Mouse (Mus musculus): Measurements from ENCODE around the gene Pax2. TPM values are rescaled to one million over a fixed set of nuclear protein-coding genes. Genes with fewer than 3 reads are reported as not detected.

Gene Pax2
- polyA plus RNA-seq (2014; fragmentation: Nextera tagmentation; extraction: Ambion mirVana) = 0.08 and 0.14 TPM in 2 replicates

DNA sequence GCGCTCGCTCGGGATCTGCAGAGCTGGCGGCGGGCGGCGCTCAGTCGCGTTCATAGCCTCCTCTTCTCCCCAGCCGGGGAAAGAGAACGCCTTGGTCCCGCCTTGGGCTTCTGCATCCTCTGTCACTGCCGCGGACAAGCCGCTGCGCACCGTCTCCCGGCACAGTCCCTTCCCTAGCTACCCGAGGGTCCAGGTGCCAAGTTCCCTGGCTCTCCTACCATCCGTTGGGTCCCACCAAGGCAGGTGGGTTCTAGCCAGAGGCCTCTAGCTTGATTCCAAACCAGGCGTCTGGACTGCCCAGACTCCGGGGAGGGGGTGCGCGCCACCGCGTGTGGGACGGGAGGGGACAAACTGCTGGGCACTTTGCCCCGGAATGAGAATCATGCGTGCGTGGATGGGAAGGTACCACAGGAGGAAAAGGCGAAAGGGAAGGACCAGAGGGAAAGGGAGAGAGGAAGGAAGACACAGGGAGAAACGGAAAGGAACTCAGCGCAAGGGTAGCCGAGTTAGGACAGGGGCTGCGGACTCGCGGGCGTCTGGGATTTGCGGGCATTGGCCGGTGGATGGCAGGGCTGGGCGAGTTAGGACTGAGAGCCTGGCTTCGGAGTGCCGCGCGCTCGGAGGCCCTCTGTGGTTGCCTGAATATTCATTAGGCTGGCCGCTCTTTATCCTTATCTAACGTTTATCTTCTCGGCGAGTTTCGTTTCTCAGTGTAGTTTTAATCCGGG is at the start of gene Pax2:
Gene Pax2 (plus strand): TSS at position 353 of the 728 bp plus-strand sequence.
- no peak; the same call in 1 of the 2 replicates for ATAC-seq (ENCODE audit: insufficient number of reproducible peaks, low FRiP score, low TSS enrichment, low read depth)
- Histone ChIP-seq H3K4me2 (ENCODE audit: low read depth, severe bottlenecking) (peak within 1 kb of the TSS; percentile 53), H3K36me3 (ENCODE audit: control insufficient read depth, insufficient read depth, low read length) (no peaks in the 10 kb centered on the region), H3K9ac (ENCODE audit: low read length) (0 out of 2 replicates have a peak within 1 kb of the TSS, but pooled peaks have one; percentile 13), H3K27me3 (ENCODE audit: control insufficient read depth, insufficient read depth, low read length) (peaks cover 94% of the 10 kb centered on the region), H3K9me3 (ENCODE audit: control insufficient read depth, low read length) (no peaks in the 10 kb centered on the region), H3K27ac (replicated peaks; ENCODE audit: low read depth, low read length) (no peak within 1 kb of the TSS), H3K4me1 (ENCODE audit: control insufficient read depth, insufficient read depth, low read length) (peaks cover 14% of the 10 kb centered on the region), H3K4me3 (ENCODE audit: low read depth, low read length) (peak within 1 kb of the TSS; percentile 27)
- peak; percentile 61 for DNase-seq (ENCODE audit: low spot score)
- under 1% methylated on average over 50 of the region's 52 CpGs for WGBS

DNA sequence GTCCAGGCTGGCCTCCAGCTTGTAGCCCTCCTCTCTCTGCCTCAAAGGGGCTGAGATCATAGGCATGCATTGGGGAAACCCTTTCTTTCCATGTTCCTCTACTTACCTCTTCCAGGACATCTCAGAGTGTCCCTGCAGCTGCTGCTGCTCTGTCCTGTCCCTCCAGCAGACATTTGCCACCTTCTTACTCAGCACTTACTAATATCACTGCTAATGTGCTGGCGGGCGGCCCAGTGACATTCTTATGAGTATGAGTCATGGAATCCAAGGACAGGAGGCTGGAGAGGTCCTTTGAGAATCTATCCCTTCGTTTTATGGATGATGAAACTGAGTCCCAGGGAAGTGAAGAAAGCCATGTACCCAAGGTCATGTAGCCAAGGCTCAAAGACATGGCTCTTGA is 47.0 kb upstream of the Pax2 start:
- no peak overlapping the region for H3K4me3 ChIP-seq (ENCODE audit: low read depth, low read length)
- DNase-seq (ENCODE audit: low spot score) (no peak), ATAC-seq (ENCODE audit: insufficient number of reproducible peaks, low FRiP score, low TSS enrichment, low read depth) (no peak)
- no peaks in the 10 kb centered on the region for H3K36me3 ChIP-seq (ENCODE audit: control insufficient read depth, insufficient read depth, low read length)
- H3K27ac ChIP-seq (replicated peaks; ENCODE audit: low read depth, low read length) = no peak overlapping the region
- no peaks in the 10 kb centered on the region for H3K9me3 ChIP-seq (ENCODE audit: control insufficient read depth, low read length)
- H3K4me2 ChIP-seq (ENCODE audit: low read depth, severe bottlenecking) = no peak overlapping the region
- 78% methylated on average over 3 of the region's 3 CpGs for whole genome bisulfite sequencing
- no peak overlapping the region for H3K9ac ChIP-seq (ENCODE audit: low read length)
- no peaks in the 10 kb centered on the region for H3K27me3 ChIP-seq (ENCODE audit: control insufficient read depth, insufficient read depth, low read length)
- H3K4me1 ChIP-seq (ENCODE audit: control insufficient read depth, insufficient read depth, low read length) = no peaks in the 10 kb centered on the region

DNA sequence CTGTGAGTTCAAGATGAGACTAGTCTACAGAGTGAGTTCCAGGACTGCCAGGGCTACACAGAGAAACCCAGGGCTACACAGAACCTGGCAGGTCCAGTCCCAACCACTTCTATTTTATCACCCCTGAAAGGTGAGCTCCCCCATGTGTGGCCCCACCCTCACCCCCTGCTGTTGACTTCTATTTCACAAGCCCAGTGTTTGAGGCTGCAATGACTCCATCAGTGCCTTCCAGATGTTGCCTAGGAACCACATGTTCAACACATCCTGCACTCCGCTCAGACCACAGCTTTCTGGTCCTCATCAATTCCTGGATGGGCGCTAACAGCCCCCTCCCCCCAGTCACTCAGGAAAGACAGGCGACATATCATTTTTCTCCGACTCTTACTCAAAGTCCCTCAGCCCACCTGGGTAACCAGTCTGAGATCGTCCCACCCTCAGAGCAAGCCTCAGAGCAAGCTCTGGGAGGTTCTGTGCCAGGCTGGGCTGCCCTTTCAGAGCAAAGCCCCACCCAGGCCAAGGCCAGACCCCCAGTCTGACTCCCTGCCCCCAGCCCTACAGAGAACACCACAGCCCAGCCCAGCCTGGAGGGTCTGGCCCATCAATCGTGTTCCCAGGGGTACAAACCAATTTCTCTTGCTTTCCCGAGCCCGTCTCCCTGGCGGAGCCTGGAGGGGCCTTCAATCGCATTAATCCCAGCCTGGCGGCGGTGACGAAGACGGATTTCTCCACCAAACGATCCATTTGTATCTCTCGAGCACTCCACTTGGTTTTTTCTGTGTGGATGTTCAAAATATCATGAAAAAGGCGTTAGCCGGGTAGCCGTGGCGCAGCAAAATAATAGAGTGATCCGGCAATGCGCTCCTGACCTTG is 38.9 kb upstream of the Pax2 start:
- WGBS = 52% methylated on average over 22 of the region's 22 CpGs
- H3K27me3 ChIP-seq (ENCODE audit: control insufficient read depth, insufficient read depth, low read length) = peaks cover 28% of the 10 kb centered on the region
- no peaks in the 10 kb centered on the region; the same call in 1 of the 2 replicates for H3K9me3 ChIP-seq (ENCODE audit: control insufficient read depth, low read length)
- ATAC-seq (ENCODE audit: insufficient number of reproducible peaks, low FRiP score, low TSS enrichment, low read depth) (no peak; the same call in 1 of the 2 replicates), DNase-seq (ENCODE audit: low spot score) (no peak)
- no peak overlapping the region for H3K27ac ChIP-seq (replicated peaks; ENCODE audit: low read depth, low read length)
- H3K4me2 ChIP-seq (ENCODE audit: low read depth, severe bottlenecking) = no peak overlapping the region
- H3K4me3 ChIP-seq (ENCODE audit: low read depth, low read length) = no peak overlapping the region
- H3K36me3 ChIP-seq (ENCODE audit: control insufficient read depth, insufficient read depth, low read length) = no peaks in the 10 kb centered on the region
- H3K4me1 ChIP-seq (ENCODE audit: control insufficient read depth, insufficient read depth, low read length) = peaks cover 14% of the 10 kb centered on the region
- H3K9ac ChIP-seq (ENCODE audit: low read length) = no peak overlapping the region

DNA sequence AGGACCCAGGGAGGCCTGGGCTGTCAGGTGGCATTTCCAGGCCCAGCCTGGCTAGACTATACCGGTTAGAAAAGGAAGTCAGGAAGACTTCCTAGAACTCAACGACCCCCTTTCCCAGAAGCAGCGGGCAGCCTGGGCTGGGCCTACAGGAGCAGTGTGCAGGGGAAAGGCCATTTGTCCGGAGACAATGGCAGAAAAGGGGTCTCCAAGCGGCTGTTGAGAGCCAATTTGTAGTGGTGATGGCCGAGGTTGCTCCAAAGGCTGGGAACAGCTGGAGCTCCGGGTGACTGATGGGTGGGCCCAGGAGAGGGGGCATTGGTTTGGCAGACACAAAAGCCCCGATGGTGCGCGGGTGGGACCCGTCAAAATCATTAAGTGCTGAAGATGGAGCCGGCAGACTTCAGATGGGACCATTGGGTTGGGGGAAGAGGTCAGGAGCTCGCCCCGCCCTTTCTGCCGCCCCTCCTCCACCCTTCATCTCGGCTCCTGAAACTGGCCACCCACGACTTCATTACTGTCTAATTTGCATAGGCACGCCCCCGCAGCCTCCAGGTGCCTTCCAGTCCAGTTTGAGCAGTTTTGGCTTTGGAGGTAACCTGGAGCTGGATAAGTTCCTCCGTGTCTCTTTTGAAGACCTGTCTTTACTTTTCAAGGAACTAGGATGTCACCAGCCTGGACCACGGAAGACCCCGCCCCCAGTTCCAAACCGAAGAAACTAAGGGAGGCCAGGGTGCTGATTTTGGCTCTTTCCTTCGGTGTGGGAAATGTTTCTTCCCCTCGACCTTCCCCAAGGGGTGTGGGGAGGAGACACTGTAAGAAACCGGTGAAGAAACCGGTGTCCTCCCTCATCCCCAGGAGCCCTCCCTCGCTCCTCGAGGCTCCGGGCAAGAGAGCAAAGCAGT is 36.3 kb upstream of the Pax2 start:
- Histone ChIP-seq H3K4me2 (ENCODE audit: low read depth, severe bottlenecking) (peak overlapping the region; percentile 85), H3K27ac (replicated peaks; ENCODE audit: low read depth, low read length) (no peak overlapping the region), H3K4me1 (ENCODE audit: control insufficient read depth, insufficient read depth, low read length) (peaks cover 23% of the 10 kb centered on the region), H3K9ac (ENCODE audit: low read length) (peak overlapping the region; percentile 27; the same call in 1 of the 2 replicates), H3K4me3 (ENCODE audit: low read depth, low read length) (peak overlapping the region; percentile 33), H3K27me3 (ENCODE audit: control insufficient read depth, insufficient read depth, low read length) (peaks cover 46% of the 10 kb centered on the region), H3K9me3 (ENCODE audit: control insufficient read depth, low read length) (no peaks in the 10 kb centered on the region; the same call in 1 of the 2 replicates), H3K36me3 (ENCODE audit: control insufficient read depth, insufficient read depth, low read length) (no peaks in the 10 kb centered on the region)
- DNase-seq (ENCODE audit: low spot score) = peak; percentile 44
- no peak for ATAC-seq (ENCODE audit: insufficient number of reproducible peaks, low FRiP score, low TSS enrichment, low read depth)
- WGBS = 2% methylated on average over 30 of the region's 30 CpGs

DNA sequence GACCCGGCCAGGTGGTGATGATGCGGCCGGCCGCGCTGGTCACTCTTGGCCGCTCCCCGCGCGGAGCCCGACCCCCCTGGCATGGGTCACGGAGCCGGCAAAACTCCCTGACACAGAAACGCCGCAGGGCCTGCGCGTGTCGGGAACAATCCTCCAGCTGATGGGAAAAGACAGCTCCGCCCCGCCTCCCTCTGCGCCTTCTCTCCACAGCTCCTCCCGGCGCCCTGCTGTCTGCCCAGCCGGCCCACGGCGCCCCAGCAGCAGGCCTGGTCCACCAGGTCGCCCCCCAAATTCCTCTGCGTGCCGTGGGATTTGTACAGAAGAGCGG is 35.7 kb upstream of the Pax2 start:
- under 1% methylated on average over 27 of the region's 29 CpGs for WGBS
- Histone ChIP-seq H3K27me3 (ENCODE audit: control insufficient read depth, insufficient read depth, low read length) (peaks cover 49% of the 10 kb centered on the region), H3K27ac (replicated peaks; ENCODE audit: low read depth, low read length) (no peak overlapping the region), H3K4me2 (ENCODE audit: low read depth, severe bottlenecking) (peak overlapping the region; percentile 85), H3K4me1 (ENCODE audit: control insufficient read depth, insufficient read depth, low read length) (peaks cover 24% of the 10 kb centered on the region), H3K9me3 (ENCODE audit: control insufficient read depth, low read length) (no peaks in the 10 kb centered on the region; the same call in 1 of the 2 replicates), H3K4me3 (ENCODE audit: low read depth, low read length) (peak overlapping the region; percentile 33), H3K36me3 (ENCODE audit: control insufficient read depth, insufficient read depth, low read length) (no peaks in the 10 kb centered on the region), H3K9ac (ENCODE audit: low read length) (0 out of 2 replicates have a peak overlapping the region, but pooled peaks have one; percentile 27)
- ATAC-seq (ENCODE audit: insufficient number of reproducible peaks, low FRiP score, low TSS enrichment, low read depth) (no peak), DNase-seq (ENCODE audit: low spot score) (peak; percentile 57)

DNA sequence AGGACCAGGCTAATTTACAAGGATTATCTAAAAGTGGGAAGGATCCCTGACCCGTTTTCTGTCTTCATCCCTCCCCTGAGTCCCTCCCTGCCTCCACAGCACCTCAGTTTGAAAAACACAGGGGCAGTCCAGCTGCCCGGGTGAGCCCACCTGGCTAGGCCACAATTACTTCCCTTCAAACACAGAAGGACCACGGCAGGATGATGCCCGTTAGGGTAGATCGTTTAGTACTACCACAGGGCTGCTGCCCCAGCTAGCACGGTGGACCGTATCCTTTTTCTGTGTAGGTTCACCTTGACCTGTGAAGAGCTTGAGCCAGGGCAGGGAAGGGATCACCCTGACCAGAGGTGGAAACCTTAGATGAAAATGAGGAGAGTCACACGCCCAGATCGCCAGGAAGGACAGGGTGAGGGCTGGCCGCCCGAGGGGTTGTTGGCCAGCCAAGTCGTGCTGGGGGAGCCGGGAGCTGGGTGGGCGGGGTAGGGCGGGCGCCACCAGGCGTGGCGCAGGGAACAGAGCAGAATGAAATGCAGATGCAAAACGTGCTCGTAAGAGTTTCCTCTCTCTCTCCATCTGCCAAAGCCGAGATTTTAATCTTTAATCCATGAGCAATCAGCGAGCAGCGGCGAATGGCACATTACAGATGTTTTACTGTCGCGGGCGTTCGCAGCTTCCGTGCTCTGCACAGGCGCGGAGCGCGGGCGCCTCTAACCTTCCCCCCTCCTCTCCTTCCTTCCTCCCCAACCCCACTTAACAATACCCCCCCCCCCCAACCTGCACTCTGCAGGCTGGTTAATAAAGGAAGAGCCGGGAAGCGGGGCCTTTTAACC is 32.0 kb upstream of the Pax2 start:
- Histone ChIP-seq H3K9ac (ENCODE audit: low read length) (no peak overlapping the region), H3K4me1 (ENCODE audit: control insufficient read depth, insufficient read depth, low read length) (peaks cover 20% of the 10 kb centered on the region), H3K4me2 (ENCODE audit: low read depth, severe bottlenecking) (peak overlapping the region; percentile 63), H3K4me3 (ENCODE audit: low read depth, low read length) (peak overlapping the region; percentile 35), H3K36me3 (ENCODE audit: control insufficient read depth, insufficient read depth, low read length) (no peaks in the 10 kb centered on the region), H3K27ac (replicated peaks; ENCODE audit: low read depth, low read length) (no peak overlapping the region), H3K27me3 (ENCODE audit: control insufficient read depth, insufficient read depth, low read length) (peaks cover 55% of the 10 kb centered on the region), H3K9me3 (ENCODE audit: control insufficient read depth, low read length) (no peaks in the 10 kb centered on the region; the same call in 1 of the 2 replicates)
- DNase-seq (ENCODE audit: low spot score) = peak; percentile 55
- ATAC-seq (ENCODE audit: insufficient number of reproducible peaks, low FRiP score, low TSS enrichment, low read depth) = no peak
- under 1% methylated on average over 36 of the region's 36 CpGs for WGBS

DNA sequence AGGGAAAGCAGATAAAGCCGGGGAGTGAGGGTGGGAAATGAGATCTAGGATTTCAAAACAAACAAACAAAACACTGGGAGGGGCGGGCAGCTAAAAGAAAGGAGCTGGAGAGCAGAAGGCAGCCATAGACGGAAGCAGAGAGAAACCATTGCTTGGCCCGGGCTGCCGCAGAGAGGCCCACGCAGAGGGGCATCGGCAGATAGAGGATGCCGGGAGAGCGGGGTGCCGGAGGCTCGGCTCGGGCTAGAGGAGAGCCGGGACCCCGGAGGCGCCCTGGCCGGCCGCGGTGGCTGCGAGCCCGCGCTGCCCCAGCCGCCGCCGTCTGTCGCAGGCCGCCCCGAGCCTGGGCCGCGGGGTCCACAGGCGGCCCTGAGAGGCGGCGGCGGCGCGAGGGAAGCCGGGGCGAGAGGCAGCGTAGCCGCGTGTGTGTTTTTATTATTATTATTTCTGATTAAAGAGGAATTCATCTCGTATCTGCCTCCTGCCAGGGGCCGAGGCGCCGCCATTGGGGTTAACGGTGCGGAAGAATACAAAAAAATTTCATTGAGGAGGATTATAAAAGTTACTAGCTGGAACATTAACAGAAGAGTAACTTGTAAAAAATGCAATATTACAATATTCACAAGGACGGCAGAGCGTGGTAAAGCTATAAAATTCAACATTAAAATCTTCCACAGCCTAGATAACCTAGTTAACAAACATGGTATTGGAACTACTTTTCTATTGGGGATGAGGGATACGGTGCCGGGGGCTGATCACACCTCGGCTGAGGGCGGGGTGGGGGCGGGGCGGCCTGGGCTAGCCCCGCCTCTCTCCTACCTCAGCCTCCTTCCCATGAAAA is 29.7 kb upstream of the Pax2 start:
- peaks cover 37% of the 10 kb centered on the region for H3K27me3 ChIP-seq (ENCODE audit: control insufficient read depth, insufficient read depth, low read length)
- no peaks in the 10 kb centered on the region for H3K36me3 ChIP-seq (ENCODE audit: control insufficient read depth, insufficient read depth, low read length)
- no peaks in the 10 kb centered on the region; the same call in 1 of the 2 replicates for H3K9me3 ChIP-seq (ENCODE audit: control insufficient read depth, low read length)
- peak overlapping the region; percentile 88 for H3K9ac ChIP-seq (ENCODE audit: low read length)
- H3K4me2 ChIP-seq (ENCODE audit: low read depth, severe bottlenecking) = peak overlapping the region; percentile 75
- peaks cover 10% of the 10 kb centered on the region; the same call in 1 of the 2 replicates for H3K4me1 ChIP-seq (ENCODE audit: control insufficient read depth, insufficient read depth, low read length)
- WGBS = under 1% methylated on average over 55 of the region's 55 CpGs
- ATAC-seq (ENCODE audit: insufficient number of reproducible peaks, low FRiP score, low TSS enrichment, low read depth) (peak; percentile 45; the same call in 1 of the 2 replicates), DNase-seq (ENCODE audit: low spot score) (peak; percentile 68)
- peak overlapping the region; percentile 44 for H3K4me3 ChIP-seq (ENCODE audit: low read depth, low read length)
- 0 out of 2 replicates have a peak overlapping the region, but pooled peaks have one; percentile 52 for H3K27ac ChIP-seq (replicated peaks; ENCODE audit: low read depth, low read length)
